Mouse (Mus musculus): ENCODE data around the gene Slc44a5.

DNA sequence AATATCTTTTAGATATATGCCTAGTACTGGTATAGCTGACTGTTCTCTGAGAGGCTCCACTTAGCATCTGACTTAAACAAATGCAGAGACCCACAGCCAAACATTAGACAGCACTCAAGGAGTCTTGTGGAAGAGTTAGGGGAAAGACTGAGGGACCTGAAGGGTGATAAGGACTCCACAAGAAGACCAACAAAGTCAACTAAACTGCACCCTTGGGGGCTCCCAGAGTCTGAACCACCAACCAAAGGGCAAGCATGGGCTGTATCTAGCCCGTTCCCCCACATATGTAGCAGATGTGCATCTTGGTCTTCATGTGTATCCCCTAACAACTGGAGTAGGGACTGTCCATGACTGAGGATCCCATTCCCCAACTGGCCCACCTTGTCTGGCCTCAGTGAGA lies 271.7 kb downstream of the Slc44a5 start:
- TF ChIP-seq CTCF (IDR thresholded peaks at IDR 0.05; ENCODE audit: borderline replicate concordance, control insufficient read depth, extremely low read depth, insufficient read depth, low read length, poor library complexity) (no peak), POLR2A (IDR thresholded peaks at IDR 0.05; ENCODE audit: control insufficient read depth, extremely low read depth, insufficient read depth, low read length, poor library complexity) (no peak)

Data from thymus, adult 2 months (tissue).